Mouse (Mus musculus) midbrain, postnatal 0 days (tissue): ENCODE results near the gene Gm49369. TPM values are rescaled to one million over a fixed set of nuclear protein-coding genes. Genes with fewer than 3 reads are reported as not detected.

Experiments used
- ATAC-seq: fragments of 200-750 bp; cut with Nextera tagmentation; 2 replicates; pipeline ENCODE4 v1.8.0; 2017; ENCODE audit warnings: moderate number of reproducible peaks, mild to moderate bottlenecking, moderate TSS enrichment, moderate library complexity; ENCODE audit not compliant: low FRiP score
- DNase-seq: peaks from one replicate; pipeline ENCODE4 v3.0.0-alpha.2; 2015; ENCODE audit warnings: low spot score
- H3K27ac ChIP-seq: fragments of 300-500 bp; sonication (generic); 2 replicates; pipeline ENCODE4 v1.5.1; 2014; ENCODE audit warnings: low read depth, mild to moderate bottlenecking, low read length, mixed read lengths
- H3K27me3 ChIP-seq: fragments of 300-500 bp; sonication (generic); 2 replicates; pipeline ENCODE4 v1.6.1; 2014; ENCODE audit warnings: low read length, control low read depth, mixed read lengths; ENCODE audit not compliant: insufficient read depth
- H3K36me3 ChIP-seq: fragments of 300-500 bp; sonication (generic); 2 replicates; pipeline ENCODE4 v1.6.1; 2014; ENCODE audit warnings: low read length, control low read depth, mixed read lengths; ENCODE audit not compliant: insufficient read depth
- H3K4me1 ChIP-seq: fragments of 300-500 bp; sonication (generic); 2 replicates; pipeline ENCODE4 v1.6.1; 2014; ENCODE audit warnings: mild to moderate bottlenecking, control low read depth, antibody characterized with exemption, low read length, mixed read lengths; ENCODE audit not compliant: insufficient read depth
- H3K4me2 ChIP-seq: fragments of 300-500 bp; sonication (generic); 2 replicates; pipeline ENCODE4 v1.6.1; 2014; ENCODE audit warnings: low read depth, mild to moderate bottlenecking, low read length, mixed read lengths; ENCODE audit not compliant: poor library complexity, severe bottlenecking
- H3K4me3 ChIP-seq: fragments of 300-500 bp; sonication (generic); 2 replicates; pipeline ENCODE4 v1.5.1; 2014; ENCODE audit warnings: low read depth, mild to moderate bottlenecking, low read length, moderate library complexity
- H3K9ac ChIP-seq: fragments of 300-500 bp; sonication (generic); replicated peaks from 2 replicates; pipeline ENCODE4 v1.6.1; 2014; ENCODE audit warnings: mild to moderate bottlenecking, low read length, moderate library complexity, mixed read lengths; ENCODE audit not compliant: poor library complexity, severe bottlenecking
- H3K9me3 ChIP-seq: fragments of 300-500 bp; sonication (generic); 2 replicates; pipeline ENCODE4 v1.6.1; 2016; ENCODE audit warnings: low read length, control low read depth
- CTCF ChIP-seq: IDR thresholded peaks from 2 replicates; pipeline ENCODE4 v1.5.1; 2016; ENCODE audit warnings: antibody characterized with exemption, mild to moderate bottlenecking
- WGBS: fragments of 180-500 bp; shearing (Covaris S2); extraction: QIAGEN DNeasy Blood & Tissue Kit; methylation state at CpG from one replicate; pipeline ENCODE4 v1.1.7; 2014; 5-methylcytosine and 5-hydroxymethylcytosine counted together
- polyA plus RNA-seq: library from polyadenylated mRNA; unstranded; fragments of >200 nt; fragmentation: Nextera tagmentation; extraction: Ambion mirVana; gene quantifications from 2 replicates; pipeline ENCODE4 v1.2.1, GENCODE M21; 2015
- total RNA-seq: library from RNA; depleted of rRNA; stranded (reverse); fragments of >200 nt; gene quantifications from 2 replicates; pipeline ENCODE4 v1.2.3, GENCODE M21; 2014

The Gm49369 gene
- total and polyA plus RNA-seq, 2 experiments from 2014 or later = not detected

- no peaks in the 10 kb centered on the region for H3K36me3 ChIP-seq
- no peaks in the 10 kb centered on the region for H3K27me3 ChIP-seq
- no peak for TF ChIP-seq CTCF
- no peaks in the 10 kb centered on the region for H3K4me1 ChIP-seq
- no peak for ATAC-seq
- no peak for DNase-seq
- 21% methylated on average over 4 of the region's 4 CpGs for WGBS
- H3K4me3 ChIP-seq = no peak overlapping the region
- H3K27ac ChIP-seq = no peak overlapping the region
- no peaks in the 10 kb centered on the region for H3K9me3 ChIP-seq
- H3K4me2 ChIP-seq = no peak overlapping the region
- H3K9ac ChIP-seq = no peak overlapping the region
Observed at GRCm38 (mm10) chr7:142393191-142393590, 10.7 kb upstream of the Gm49369 start.

GRCm38 (mm10) chr7:142391609-142392008, 9.1 kb upstream of the Gm49369 start:
- WGBS = 62% methylated on average over 4 of the region's 4 CpGs
- H3K9ac ChIP-seq = no peak overlapping the region
- H3K9me3 ChIP-seq = no peaks in the 10 kb centered on the region
- ATAC-seq (no peak), DNase-seq (no peak)
- no peak overlapping the region for H3K4me2 ChIP-seq
- no peaks in the 10 kb centered on the region for H3K36me3 ChIP-seq
- no peaks in the 10 kb centered on the region for H3K27me3 ChIP-seq
- no peak for TF ChIP-seq CTCF
- H3K4me1 ChIP-seq = peaks cover 5% of the 10 kb centered on the region
- H3K4me3 ChIP-seq = no peak overlapping the region
- no peak overlapping the region for H3K27ac ChIP-seq

- Histone ChIP-seq H3K4me3 (no peak overlapping the region), H3K36me3 (no peaks in the 10 kb centered on the region), H3K4me2 (no peak overlapping the region), H3K27ac (no peak overlapping the region), H3K4me1 (peaks cover 10% of the 10 kb centered on the region), H3K9ac (no peak overlapping the region), H3K9me3 (no peaks in the 10 kb centered on the region), H3K27me3 (no peaks in the 10 kb centered on the region)
- DNase-seq = no peak
- ATAC-seq = no peak
- no peak for TF ChIP-seq CTCF
- WGBS = 74% methylated on average over 3 of the region's 3 CpGs
Observed at GRCm38 (mm10) chr7:142391108-142391507, 8.6 kb upstream of the Gm49369 start.

GRCm38 (mm10) chr7:142389961-142390650, 7.6 kb upstream of the Gm49369 start:
- no peak overlapping the region for H3K9ac ChIP-seq
- no peak overlapping the region for H3K27ac ChIP-seq
- no peaks in the 10 kb centered on the region for H3K27me3 ChIP-seq
- 92% methylated on average over 3 of the region's 3 CpGs for WGBS
- no peak for TF ChIP-seq CTCF
- DNase-seq (no peak), ATAC-seq (no peak)
- peaks cover 12% of the 10 kb centered on the region for H3K4me1 ChIP-seq
- H3K4me2 ChIP-seq = no peak overlapping the region
- H3K9me3 ChIP-seq = no peaks in the 10 kb centered on the region
- H3K36me3 ChIP-seq = no peaks in the 10 kb centered on the region
- H3K4me3 ChIP-seq = no peak overlapping the region

- H3K9ac ChIP-seq = no peak overlapping the region
- no peaks in the 10 kb centered on the region for H3K9me3 ChIP-seq
- ATAC-seq = no peak
- H3K27me3 ChIP-seq = no peaks in the 10 kb centered on the region
- H3K27ac ChIP-seq = 0 out of 2 replicates have a peak overlapping the region, but pooled peaks have one; percentile 62
- H3K4me2 ChIP-seq = no peak overlapping the region
- DNase-seq = no peak
- 98% methylated on average over 2 of the region's 2 CpGs for WGBS
- TF ChIP-seq CTCF = no peak
- peaks cover 11% of the 10 kb centered on the region for H3K36me3 ChIP-seq
- peaks cover 12% of the 10 kb centered on the region for H3K4me1 ChIP-seq
- H3K4me3 ChIP-seq = no peak overlapping the region
Observed at GRCm38 (mm10) chr7:142388740-142389139, 6.3 kb upstream of the Gm49369 start.

- no peak for DNase-seq
- peak overlapping the region; percentile 83 for H3K4me3 ChIP-seq
- WGBS = 96% methylated on average over 1 of the region's 1 CpGs
- H3K36me3 ChIP-seq = peaks cover 16% of the 10 kb centered on the region
- H3K9me3 ChIP-seq = no peaks in the 10 kb centered on the region
- no peak for TF ChIP-seq CTCF
- no peak; the same call in 1 of the 2 replicates for ATAC-seq
- peaks cover 12% of the 10 kb centered on the region for H3K4me1 ChIP-seq
- no peaks in the 10 kb centered on the region for H3K27me3 ChIP-seq
- peak overlapping the region; percentile 92 for H3K4me2 ChIP-seq
- peak overlapping the region; percentile 50 for H3K9ac ChIP-seq
- H3K27ac ChIP-seq = peak overlapping the region; percentile 62
Observed at GRCm38 (mm10) chr7:142388198-142388597, 5.7 kb upstream of the Gm49369 start.
